Mouse (Mus musculus) G1E (cell line): ENCODE measurements at regions not wholly inside any gene's neighbourhood (a gene's known extent, or its start where the extent isn't known, plus 50 kb on each side); places are given as distances from the start of the nearest gene placed in this dataset.

Source experiments
- CTCF ChIP-seq: IDR thresholded peaks from 2 replicates; pipeline ENCODE4 v1.5.1; 2012; ENCODE audit warnings: low read depth, low read length, inconsistent platforms, mixed read lengths
- GATA1 ChIP-seq: IDR thresholded peaks from 2 replicates; pipeline ENCODE4 v1.6.1; 2012; ENCODE audit warnings: borderline replicate concordance, low read length, inconsistent platforms, mixed read lengths
- TAL1 ChIP-seq: conservative IDR thresholded peaks from 2 replicates; pipeline ENCODE4 v1.6.1; 2012; ENCODE audit warnings: low read depth, low read length, inconsistent platforms, mixed read lengths

DNA sequence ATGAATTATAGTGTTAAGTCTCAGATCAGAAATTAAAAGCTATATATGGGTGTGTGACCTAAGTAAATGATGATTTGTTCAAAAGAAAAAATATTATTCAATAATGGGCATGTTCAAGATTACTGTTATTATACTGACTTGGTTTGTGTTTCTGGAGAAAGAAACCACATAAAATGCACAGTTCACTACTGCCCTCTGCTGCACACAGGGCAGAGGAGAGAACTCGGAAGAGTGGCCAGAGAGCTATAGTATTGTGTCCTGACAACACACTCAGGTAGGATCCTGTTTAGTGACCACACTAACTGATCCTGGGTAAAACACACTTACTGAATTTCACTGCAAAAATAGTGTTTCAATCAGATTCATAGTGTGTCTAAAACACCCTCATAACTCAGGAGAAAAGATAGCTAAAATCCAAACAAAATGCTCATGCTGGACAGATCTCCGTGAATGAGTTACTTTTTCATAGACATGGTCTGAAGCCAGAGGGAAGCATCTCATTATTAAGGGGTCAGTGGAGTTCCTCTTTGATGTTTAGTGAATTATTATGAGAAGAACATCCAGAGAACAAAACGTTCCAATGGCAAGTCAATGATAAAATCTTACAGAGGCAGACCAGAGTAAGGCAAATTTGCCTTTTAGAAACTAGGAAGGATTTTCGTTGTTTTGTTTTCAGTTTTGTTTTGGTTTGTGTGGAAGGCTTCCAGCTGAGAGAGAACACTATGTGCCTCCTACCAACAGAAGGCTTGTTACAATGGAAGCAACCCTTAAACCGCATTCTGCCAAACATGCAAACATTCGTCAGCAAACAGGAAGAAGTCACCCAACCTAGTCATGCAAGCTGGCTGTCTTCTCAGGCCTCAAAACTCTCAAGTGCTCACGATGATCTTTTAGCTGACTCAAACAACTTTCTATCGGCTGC is 218.6 kb upstream of the Dab2 start:
- TF ChIP-seq CTCF = peak; percentile 29; the same call in 1 of the 2 replicates
- no peak for TF ChIP-seq GATA1
- no peak for TF ChIP-seq TAL1
